Mouse (Mus musculus): ENCODE measurements around the gene Ddah1.

The Ddah1 gene

DNA sequence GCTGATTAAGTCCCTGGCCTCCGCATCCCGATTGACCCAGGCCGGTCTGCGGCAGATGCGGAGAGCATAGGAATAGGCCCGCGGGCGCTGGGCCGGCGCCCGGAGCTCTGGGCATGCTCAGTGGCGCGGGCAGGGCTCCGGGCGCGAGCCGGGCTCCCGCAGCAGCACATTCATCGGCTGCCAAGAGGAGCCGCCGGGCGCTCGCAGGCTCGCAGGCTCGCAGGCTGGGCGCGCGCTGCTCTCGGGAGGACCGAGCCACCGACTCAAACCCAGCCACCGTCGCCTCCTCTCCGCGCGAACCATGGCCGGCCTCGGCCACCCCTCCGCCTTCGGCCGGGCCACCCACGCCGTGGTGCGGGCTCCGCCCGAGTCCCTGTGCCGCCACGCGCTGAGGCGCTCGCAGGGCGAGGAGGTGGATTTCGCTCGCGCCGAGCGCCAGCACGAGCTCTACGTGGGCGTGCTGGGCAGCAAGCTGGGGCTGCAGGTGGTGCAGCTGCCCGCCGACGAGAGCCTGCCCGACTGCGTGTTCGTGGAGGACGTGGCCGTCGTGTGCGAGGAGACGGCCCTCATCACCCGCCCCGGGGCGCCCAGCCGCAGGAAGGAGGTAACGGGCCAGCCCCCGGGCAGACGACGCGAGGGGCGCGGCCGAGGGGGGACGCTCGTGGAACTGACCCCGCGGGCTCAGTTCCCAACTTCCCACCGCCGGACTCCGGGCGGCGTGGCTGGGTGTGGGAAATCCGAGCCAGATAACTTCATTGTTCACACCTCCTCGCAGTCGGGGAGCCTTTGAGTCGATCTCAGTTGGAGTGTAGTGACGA is at the start of gene Ddah1:
Gene Ddah1 (plus strand): TSS at position 115 of the 818 bp plus-strand sequence.
- peak in 1 of 2 experiments; percentile 62 for DNase-seq (ENCODE audit: low spot score in 2 of 2)

- DNase-seq (ENCODE audit: low spot score in 2 of 2) = no peak
These were observed 42.6 kb upstream of the Ddah1 start for GRCm38 (mm10) chr3:145715923-145716322.

DNA sequence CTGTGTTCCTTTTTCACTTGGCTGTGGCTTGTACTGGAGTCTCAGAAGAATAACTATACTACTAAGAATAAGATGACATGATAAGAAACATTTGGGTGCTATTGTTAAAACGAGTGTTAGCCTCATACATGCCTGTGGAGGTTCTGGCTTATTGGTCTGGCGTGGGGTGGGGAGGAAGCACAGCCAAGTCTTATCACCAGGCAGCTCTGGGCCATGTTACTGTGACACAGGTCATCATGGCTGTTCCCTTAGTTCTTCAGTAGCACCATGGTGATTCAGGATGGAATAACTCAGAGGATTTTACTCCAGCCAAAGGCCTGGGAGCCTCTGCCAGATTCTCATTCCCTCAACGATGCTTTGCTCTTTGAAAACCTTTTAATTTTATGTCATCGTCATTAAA is 38.8 kb upstream of the Ddah1 start:
- DNase-seq (ENCODE audit: low spot score in 2 of 2) = no peak

DNA sequence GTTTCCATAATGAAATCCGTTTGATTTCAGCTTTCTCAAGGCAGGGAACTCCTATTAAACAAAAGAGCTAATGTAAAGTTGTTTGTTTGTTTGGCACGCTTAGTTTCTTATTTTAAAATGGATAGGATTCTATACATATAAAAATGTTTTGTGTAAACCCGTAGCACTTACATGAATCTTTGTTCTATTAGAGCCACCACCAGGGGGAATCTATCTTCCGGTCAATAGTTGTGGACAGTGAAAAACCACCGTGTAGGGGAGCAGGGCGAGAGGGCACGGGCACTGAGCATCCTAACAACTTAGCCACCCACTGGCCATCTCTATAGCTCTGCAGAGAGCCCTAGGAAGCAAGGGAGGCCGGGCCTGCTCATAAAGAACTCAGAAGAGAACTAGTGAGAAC is 33.4 kb upstream of the Ddah1 start:
- DNase-seq (ENCODE audit: low spot score in 2 of 2) = no peak

DNA sequence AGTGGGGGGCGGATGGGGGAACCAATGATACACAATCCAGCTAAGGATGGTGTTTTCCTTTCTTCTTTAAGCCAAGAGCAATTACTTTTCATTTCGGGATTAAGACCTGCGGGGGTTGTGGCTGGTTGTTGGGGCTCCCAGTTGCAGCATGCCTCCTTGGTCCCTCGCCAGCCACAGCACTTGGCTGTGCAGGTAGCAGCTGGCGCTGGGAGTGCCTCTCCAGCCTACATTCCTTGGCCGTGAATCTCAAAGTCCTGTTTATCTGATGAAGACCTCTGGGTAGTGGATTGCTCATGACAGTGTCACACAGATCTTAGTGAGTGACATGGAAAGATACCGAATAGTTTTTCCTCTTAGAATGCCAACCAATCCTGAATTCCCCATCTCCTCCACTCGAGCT is 30.1 kb upstream of the Ddah1 start:
- DNase-seq (ENCODE audit: low spot score in 2 of 2) = no peak

DNA sequence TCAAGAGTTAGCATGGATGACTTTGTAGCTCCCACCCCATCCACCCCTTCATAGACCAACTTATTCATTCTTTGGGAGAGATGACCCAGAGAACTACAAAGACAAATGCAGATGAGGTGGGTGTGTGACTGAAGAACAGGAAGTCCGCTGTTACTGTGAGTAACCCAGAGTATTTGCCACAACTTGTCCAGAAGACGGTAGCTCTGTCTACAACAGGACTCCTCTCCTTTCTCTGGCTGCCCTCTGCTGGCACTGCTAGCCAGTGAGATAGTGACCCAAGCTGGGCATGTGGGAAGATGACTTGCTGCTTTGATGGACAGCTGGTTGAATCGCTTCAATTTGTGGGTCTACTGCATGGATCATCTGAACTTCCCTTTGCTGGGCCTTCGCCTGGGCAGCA is 28.9 kb upstream of the Ddah1 start:
- no peak for DNase-seq (ENCODE audit: low spot score in 2 of 2)

DNA sequence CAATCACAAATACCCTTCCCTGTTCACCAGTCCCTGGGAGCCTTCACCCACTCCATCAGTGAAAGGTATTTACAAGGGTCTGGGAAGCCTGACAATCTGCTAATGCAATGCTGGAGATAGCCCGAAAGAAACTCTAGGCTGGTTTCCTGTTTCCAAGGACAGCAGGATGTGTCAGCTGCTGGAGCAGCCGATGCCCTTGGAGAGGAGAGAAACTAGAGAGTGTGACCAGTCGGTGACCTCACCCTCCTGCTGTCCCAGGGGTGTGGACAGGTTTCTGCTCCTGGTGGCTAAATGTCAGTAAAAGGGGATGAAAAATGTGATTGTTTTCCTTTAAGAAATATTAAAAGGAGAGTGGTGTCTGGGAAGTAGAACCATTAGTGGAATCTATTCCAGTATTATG is 28.4 kb upstream of the Ddah1 start:
- no peak for DNase-seq (ENCODE audit: low spot score in 2 of 2)

- DNase-seq (ENCODE audit: low spot score in 2 of 2) = no peak
These were observed 23.6 kb upstream of the Ddah1 start for GRCm38 (mm10) chr3:145734857-145735256.

- DNase-seq (ENCODE audit: low spot score in 2 of 2) = no peak
These were observed 21.9 kb upstream of the Ddah1 start for GRCm38 (mm10) chr3:145736562-145736961.

DNA sequence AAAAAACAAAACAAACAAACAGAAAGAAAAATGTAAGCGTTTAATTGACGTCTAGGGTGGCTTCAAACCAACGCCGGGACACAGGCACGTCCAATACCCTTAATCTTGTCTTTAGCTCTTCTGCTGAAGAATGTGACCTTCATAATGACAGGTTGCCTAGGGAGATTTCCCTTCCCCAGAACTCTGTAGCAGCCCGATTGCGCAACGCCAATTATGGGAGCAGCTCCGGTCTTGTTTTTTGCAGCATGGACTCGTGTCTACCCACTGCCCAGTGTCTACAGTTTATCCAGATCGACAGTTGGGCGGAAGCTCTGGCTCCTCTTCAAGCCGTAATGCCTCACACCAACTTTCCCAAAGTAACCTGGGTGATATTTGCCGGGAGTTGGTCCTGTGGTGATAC is 19.8 kb upstream of the Ddah1 start:
- no peak for DNase-seq (ENCODE audit: low spot score in 2 of 2)

DNA sequence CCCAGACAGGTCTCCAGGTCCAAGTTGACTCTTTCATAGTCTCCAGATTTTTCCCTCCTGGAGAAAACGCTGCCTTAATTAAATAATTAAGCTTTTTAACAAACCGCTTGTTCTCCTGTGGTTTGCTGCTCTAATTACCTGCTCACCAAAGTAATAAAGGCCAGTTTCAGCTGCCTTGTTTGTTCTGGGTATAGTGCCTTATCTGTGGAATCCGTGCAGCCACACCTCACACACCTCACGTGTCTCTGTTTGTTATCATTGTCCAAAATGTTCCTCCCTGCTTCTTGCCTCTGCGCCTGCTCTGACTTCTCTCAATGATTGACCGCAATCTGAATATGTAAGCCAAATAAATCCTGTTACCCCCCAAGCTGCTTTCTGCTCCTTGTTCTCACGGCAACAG is 18.6 kb upstream of the Ddah1 start:
- no peak for DNase-seq (ENCODE audit: low spot score in 2 of 2)

DNA sequence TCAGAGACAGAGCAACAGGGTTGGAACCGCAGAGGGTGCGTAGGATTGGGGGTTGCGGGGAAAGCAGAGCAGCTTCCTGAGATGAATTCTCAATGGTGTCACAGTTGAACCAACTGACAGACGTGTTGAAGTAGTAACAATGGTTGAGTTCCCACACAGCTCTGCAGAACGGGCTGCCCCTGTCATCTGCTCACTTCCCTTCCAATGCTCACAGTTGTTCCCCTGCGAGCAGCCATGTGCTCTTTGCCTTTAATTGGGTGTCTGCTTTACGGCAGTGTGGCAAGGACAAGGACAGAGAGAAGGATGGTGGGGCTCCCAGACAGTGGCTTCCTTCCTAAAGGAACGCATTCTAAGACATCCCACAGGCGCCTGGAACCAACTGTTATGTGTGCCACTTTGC is 15.4 kb upstream of the Ddah1 start:
- DNase-seq (ENCODE audit: low spot score in 2 of 2) = no peak

- no peak for DNase-seq (ENCODE audit: low spot score in 2 of 2)
These were observed 14.9 kb upstream of the Ddah1 start for GRCm38 (mm10) chr3:145743476-145744027.

DNA sequence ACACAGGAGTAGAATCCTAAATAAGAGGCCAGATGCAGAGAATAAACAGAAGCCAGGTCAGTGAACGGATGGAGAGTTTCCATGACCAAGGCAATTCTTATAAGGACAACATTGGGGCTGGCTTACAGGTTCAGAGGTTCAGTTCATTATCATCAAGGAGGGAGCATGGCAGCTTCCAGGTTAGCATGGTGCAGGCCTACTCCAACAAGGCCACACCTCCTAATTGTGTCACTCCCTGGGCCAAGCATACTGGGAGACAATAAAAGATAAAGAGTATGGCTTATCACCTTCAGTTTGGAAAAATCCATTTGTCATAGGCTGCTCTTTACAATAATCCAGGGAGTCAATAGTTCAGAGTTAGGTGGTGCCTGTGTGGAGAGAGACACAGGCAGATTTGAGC is 9.8 kb upstream of the Ddah1 start:
- no peak for DNase-seq (ENCODE audit: low spot score in 2 of 2)

DNA sequence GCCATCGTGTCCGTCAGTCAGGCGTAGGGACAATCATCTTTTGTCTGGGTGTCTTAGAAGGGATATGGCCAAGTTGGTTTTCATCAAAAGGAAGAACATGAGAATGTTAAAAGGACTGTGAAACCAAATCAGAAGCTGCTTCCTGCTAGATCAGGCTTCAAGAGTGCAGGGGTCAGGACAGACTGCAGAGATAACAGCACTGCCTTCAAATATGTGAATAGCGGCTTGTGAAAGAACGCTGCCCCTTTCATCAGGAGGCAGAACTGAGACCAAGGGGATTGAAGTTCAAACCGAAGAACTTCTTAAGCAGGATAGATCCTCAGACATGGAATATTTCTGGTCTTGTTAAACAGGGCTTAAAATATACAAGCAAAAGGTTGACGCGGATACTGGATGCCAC is 2.0 kb upstream of the Ddah1 start:
- no peak for DNase-seq (ENCODE audit: low spot score in 2 of 2)

DNA sequence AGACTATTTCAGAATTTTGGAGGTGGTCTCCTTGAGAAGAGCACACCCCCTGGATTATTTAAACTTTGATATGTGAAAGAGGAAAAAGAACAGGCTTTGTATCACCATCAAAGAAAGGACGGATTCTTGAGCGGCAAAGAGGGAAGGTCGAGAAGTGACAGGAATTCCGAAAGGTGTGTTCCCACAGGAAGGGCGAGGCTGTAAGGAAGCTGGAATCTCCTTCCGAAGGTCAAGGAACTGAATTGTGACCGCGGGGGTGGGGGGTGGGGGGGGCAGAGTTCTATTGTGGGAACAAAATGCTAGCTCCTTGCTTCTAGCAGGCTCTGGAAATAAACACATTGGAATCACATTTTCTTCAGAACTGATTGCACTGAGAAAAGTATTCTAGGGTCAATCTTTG is 1.3 kb upstream of the Ddah1 start:
- no peak for DNase-seq (ENCODE audit: low spot score in 2 of 2)

- no peak for DNase-seq (ENCODE audit: low spot score in 2 of 2)
These were observed 631 bp upstream of the Ddah1 start for GRCm38 (mm10) chr3:145757844-145758243.

GRCm38 (mm10) chr3:145759379-145760209 is 1.1 kb downstream of the Ddah1 start:
- DNase-seq (ENCODE audit: low spot score in 2 of 2) = no peak

- DNase-seq (ENCODE audit: low spot score in 2 of 2) = no peak
These were observed 2.1 kb downstream of the Ddah1 start for GRCm38 (mm10) chr3:145760547-145760946.

DNA sequence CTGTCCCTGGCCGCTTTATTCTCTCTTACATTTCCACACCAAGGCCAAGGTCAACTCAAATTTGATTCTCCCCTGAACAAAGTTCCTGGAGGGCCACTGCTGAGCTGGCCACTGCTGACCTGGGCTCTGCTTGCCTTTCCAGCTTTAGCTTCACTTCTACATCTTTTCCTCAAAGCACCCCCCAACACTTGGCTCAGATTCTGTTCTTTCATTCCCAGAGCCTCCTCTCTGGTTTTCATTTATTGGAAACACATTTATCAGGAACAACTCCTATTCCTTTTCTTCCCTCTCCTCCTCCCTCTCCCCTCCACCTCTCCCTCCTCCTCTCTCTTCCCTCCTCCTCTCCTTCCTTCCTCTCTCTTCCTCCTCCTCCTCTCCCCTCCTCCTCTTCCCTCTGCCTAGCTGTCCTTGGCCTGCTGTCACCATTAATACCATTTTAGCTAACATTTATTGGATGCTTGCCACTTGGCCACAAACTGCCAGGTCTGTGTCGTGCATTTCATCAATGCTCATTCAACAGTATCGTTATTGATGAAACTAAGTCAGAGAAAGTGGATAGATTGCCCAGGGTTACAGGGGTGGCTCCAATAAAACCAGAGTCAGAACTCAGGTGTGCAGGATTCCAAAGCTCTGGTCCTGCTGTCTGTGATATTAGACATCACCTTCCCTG is 3.2 kb downstream of the Ddah1 start:
- DNase-seq (ENCODE audit: low spot score in 2 of 2) = no peak

- no peak for DNase-seq (ENCODE audit: low spot score in 2 of 2)
These were observed 4.6 kb downstream of the Ddah1 start for GRCm38 (mm10) chr3:145762957-145763641.

GRCm38 (mm10) chr3:145763642-145763972 is 5.1 kb downstream of the Ddah1 start:
- DNase-seq (ENCODE audit: low spot score in 2 of 2) = no peak
